Mouse (Mus musculus) gastrocnemius, postnatal 25 days (tissue): ENCODE data around the gene 4930470P17Rik. TPM values are rescaled to one million over a fixed set of nuclear protein-coding genes. Genes with fewer than 3 reads are reported as not detected.
"Not testable (repeated sequence)": the region's sequence is repeated elsewhere in the genome, so short reads cannot be mapped to it uniquely, and the experiment has no call there.

Experiments used
- DNase-seq: peaks from one replicate; pipeline ENCODE4 v3.0.0; 2022
- long read RNA-seq, 2 experiments: library from polyadenylated mRNA; stranded (forward); transcript quantifications; one replicate each; pipeline ENCODE4 v2.0.0; 2021
- total RNA-seq, 2 experiments: library from RNA; stranded (reverse); gene quantifications; 1 replicate in 1 of 2; 2 replicates in 1 of 2; pipeline ENCODE4 v1.2.3; 2021

4930470P17Rik gene
- not detected for total RNA-seq
- long read RNA-seq, experiment 1: 0 reads
- long read RNA-seq, experiment 2: 0 reads

DNA sequence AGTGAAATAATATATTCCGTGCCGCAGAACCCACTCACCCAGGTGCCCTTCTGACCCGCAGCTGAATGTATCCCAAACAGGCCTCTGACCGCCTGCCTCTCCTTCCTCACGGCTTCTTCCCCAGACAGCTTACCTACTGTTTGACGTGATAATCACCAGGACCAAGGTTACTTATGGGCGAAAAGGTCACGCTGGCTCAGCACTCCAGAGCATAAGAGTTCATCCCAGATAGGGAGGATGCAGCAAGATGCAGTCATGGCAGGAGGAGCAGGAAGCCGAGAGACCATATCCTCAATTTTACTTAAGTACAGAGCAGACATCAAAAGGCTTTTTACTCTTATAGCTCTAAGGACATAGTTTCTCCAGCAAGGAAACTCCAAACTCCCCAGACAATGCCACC lies at the start of gene 4930470P17Rik:
TSS of gene 4930470P17Rik (minus strand) at position 101 of the 400 bp plus-strand sequence.
- no peak for DNase-seq

GRCm38 (mm10) chr2:170651483-170651882 lies 49.7 kb upstream of the 4930470P17Rik start:
- DNase-seq: no peak

DNA sequence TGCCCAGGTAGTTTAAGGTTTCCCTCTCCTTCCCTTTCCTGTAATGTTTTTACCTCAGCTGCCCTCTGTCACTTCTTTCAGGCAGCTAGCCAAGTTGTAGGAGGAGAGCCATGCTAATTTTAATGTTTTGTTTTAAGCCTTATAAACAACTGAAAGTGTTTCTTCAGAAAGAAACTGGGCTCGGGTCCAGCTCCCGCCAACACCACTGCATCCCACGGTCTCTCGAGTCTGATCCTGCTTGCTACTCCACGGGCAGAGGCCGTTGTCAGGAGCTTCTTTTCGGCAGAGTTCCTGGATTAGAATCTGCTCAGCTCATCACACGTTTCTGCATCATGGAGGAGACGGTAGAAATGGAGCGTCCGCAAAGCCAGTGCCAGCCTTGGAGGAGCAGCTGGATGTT lies 46.7 kb upstream of the 4930470P17Rik start:
- no peak for DNase-seq

DNA sequence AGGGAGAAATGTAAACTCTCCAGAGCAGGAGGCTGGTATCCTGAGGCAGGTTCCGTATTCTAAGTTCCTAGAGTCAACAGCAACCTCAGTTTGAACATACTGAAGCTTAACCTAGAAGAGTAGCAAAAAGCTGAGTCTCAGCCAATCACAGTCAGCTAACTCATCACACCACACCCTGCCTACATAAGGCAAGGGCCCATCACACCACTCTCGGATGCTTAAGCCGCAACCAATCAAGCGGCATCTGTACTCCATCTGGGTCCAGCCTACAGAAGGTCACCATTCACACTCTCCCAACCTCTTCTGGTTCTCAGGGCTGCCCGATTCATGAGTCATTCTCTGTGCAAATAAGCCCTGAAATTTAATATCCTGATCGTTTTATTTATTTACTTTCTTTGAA lies 44.4 kb upstream of the 4930470P17Rik start:
- no peak for DNase-seq

DNA sequence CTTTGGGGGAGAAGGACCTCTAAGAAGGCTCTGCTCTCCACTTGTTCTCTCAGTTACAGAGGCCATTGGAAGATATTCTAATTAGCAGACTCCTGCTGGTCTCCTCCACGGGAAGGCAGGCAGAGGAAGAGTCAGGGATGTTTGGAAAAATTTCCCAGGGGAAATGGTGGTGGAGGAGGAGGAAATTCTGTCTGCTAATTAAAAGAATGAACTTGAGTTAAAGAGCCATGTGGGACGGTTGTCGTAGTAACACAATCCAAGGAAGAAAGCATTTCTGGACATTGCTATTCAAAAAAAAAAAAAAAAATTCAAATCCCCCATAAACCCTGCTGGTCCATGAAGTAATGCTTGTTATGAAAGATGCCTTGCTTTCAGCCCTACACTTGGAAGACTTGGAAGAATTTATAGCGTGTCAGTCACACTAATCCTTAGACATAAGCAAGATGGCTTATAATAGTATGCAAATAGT lies 40.6 kb upstream of the 4930470P17Rik start:
- DNase-seq: no peak

- DNase-seq: no peak
These were observed 38.5 kb upstream of the 4930470P17Rik start for GRCm38 (mm10) chr2:170640281-170640680.

DNA sequence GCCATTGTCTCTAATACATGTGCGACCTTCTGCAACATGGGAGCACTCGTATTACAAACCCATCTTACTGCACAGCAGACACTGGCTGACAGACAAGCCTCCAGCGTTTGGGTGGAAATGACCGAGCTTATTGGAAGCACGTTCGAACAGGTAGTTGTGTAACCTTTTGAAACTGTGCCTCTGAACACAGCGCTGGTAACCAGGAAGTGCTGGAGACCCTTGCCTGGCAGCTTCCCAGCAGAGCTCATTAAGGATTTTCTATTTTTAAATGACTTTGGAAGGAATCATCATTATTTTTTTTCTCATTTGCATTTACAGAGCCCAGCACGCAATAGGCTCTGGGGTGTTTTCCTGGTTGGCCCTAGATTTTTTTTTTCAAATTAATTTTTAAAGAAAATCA lies 36.9 kb upstream of the 4930470P17Rik start:
- DNase-seq: no peak

- no peak for DNase-seq
These were observed 31.3 kb upstream of the 4930470P17Rik start for GRCm38 (mm10) chr2:170632998-170633622.

DNA sequence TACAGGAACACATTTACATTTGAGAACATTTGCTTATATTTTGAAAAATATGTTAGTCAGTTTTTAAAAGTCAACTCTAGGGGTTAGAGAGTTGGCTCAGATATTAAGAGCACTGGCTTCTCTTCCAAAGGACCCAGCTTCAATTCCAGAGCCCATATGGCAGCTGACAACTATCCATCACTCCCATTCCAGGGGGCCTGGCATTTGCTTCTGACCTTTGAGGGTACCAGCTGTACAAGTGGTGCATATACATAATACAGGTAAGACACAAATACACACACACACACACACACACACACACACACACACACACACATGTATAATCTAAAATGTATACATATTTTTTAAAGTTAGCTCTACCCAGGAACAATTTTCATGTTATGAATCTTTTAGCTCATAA lies 30.6 kb upstream of the 4930470P17Rik start:
- no peak for DNase-seq

DNA sequence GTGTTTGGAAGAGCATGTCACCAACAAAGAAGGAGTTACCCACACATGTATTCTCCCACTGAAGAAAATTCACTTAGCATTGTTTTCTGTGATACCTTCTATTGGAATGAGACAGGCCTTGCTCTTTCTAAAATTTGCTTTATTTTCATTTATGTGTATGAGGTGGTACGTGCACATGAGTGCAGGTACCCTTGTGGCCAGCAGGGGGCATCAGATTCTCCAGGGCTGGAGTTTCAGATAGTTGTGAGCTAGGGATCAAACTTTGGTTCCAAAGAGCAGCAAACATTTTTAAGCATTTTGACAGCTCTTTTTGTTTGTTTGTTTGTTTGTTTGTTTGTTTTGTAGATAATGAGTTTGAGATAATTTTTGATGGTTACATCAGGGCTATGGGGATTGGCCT lies 29.6 kb upstream of the 4930470P17Rik start:
- DNase-seq: no peak

GRCm38 (mm10) chr2:170630553-170630952 lies 28.7 kb upstream of the 4930470P17Rik start:
- no peak for DNase-seq

- not testable (repeated sequence) for DNase-seq
These were observed 26.2 kb upstream of the 4930470P17Rik start for GRCm38 (mm10) chr2:170627991-170628390.

DNA sequence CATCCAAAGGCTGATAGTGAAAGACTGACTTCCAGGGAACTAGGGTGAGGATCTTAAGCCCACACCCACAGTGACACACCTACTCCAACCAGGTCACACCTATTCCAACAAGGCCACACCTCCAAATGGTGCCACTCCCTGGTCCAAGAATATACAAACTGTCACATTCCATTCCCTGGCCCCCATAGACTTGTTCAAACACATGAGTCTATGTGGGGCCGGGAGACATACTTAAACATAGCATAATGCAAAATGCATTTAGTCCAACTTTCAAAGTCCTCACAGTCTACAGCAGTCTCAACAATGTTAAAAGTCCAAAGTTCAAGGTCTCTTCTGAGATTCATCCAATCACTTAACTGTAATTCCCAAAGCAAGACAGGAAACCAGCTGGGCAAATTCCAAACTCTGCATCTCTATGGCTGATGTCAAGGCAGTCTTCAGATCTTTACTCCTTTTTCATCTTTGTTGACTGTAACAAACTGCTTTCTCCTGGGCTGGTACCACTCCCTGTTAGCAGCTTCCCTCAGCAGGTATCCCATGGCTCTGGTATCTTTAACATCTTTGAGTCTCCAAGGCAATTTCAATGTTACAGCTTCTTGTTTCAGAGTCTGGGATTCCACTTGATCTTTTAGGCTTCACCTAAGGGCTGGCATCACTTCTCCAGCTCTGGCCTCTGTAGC lies 22.5 kb upstream of the 4930470P17Rik start:
- not testable (repeated sequence) for DNase-seq

DNA sequence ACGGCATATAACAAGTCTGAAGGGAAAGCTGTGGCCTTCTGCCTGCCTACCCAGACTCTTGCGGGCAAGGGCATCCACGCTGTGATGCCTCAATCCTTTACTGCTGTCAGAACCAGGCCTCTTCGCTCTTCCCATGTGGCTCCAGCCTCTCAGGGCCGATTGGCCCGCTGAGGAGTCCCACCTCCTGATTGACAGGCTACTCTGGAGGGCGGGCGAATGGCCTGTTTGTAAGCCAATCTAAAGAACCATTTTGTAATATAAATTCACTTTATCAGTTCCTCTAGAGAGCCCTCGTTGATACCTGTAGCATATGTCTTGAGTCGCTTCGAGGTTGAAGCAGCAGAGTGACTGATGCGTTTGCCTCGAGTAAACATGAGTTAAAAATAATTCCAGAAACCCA lies 21.2 kb upstream of the 4930470P17Rik start:
- DNase-seq: no peak

DNA sequence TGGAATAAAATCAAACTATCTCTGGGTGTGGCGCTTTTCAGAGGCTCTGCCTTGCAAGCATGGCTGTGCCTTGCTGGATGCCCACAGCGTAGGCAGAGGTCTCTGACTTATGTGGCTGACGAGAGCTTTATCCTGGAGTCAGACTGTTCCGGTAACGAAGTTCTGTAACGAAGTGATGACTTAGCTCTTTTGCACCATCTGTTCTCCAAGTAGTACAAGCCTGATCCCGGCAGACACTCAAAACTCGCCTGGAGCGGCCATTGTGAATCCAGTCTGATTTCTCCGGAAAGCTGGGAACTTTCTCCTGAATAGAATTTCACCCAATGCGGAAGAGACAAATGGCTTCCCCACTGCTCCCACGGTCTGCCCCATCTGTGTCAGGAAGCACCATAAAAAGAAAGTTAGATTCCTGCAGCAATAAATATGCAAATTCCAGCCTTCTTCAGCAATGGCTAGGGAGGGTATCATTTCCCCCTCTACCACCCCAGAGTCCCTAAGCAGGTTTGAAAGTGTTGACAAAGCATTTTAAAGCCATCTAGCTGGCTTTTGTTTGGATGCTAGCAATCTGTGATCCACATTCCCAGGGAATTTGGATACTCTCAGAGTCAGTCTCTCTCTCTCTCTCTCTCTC lies 17.2 kb upstream of the 4930470P17Rik start:
- DNase-seq: no peak

GRCm38 (mm10) chr2:170611794-170612193 lies 10.0 kb upstream of the 4930470P17Rik start:
- DNase-seq: not testable (repeated sequence)

DNA sequence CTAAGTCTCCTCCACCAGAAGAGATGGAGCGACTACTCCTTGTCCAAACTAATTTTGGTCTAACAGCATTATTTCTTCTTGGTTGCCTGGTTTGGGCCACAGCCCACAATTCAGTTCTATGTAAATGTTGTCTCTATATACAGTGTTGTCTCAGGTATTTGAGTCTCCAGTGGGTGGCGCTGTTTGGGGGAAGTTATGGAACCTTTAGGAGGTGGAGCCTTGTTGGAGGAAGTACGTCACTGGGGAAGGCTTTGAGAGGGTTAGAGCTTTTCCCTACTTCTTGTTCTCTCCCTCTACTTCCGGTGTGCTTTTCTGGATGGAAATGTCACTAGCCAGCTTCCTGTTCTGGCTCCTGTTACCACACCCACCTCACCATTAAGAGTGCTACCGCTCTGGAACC lies 646 bp downstream of the 4930470P17Rik start:
- DNase-seq: no peak

- no peak for DNase-seq
These were observed 4.2 kb downstream of the 4930470P17Rik start for GRCm38 (mm10) chr2:170597586-170597985.

DNA sequence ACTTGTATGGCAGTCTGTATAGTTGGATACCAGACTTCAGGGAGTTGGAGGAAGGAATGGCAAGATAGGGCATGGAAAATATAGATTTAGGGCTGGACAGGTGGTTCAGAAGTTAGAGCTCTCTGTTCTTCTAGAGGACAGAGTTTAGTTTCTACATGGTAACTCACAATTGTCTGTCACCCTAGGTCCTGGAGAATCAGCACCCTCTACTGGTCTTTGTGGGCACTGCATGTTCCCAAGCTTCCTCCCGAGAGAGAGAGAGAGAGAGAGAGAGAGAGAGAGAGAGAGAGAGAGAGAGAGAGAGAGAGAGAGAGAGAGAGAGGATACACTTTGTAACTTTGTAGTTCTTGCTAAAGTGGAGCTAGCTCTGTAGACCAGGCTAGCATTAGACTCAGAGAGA lies 5.1 kb downstream of the 4930470P17Rik start:
- DNase-seq: no peak

- DNase-seq: no peak
These were observed 9.7 kb downstream of the 4930470P17Rik start for GRCm38 (mm10) chr2:170592161-170592560.

GRCm38 (mm10) chr2:170588369-170588900 lies 13.4 kb downstream of the 4930470P17Rik start:
- no peak for DNase-seq

- DNase-seq: no peak
These were observed 17.1 kb downstream of the 4930470P17Rik start for GRCm38 (mm10) chr2:170584678-170585077.

DNA sequence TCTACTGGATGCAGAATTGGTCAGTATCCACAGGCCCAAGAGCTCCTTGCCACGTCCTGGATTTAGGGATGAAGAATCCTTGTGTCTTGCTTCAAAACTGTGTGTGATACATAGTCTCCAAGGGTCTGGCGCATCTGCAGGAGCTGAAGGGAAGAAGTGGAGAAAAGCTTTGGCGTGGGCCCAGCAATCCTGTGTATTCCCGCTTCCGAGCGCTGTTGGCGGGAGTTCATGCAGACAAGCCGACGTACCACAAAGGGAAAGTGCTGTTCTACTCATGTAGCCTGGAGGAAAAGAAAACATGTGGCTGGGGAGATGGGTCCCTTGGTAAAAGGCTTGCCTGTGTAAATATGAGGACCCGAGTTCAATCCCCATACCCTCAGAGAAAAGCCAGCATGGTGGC lies 22.3 kb downstream of the 4930470P17Rik start:
- DNase-seq: no peak
